Mouse (Mus musculus) lung, postnatal 0 days (tissue): ENCODE results near the gene Ust.

Experiments used
- CTCF ChIP-seq: IDR thresholded peaks from 2 replicates; pipeline ENCODE4 v1.5.1; 2016; ENCODE audit warnings: antibody characterized with exemption, mild to moderate bottlenecking
- EP300 ChIP-seq: IDR thresholded peaks from 2 replicates; pipeline ENCODE4 v1.6.1; 2016; ENCODE audit warnings: antibody characterized with exemption, mild to moderate bottlenecking, control low read depth

GRCm38 (mm10) chr10:8211694-8212093 lies 306.9 kb downstream of the Ust start:
- TF ChIP-seq CTCF (no peak), EP300 (no peak)
